Mouse (Mus musculus): ENCODE measurements around the gene Zfand4. TPM values are rescaled to one million over a fixed set of nuclear protein-coding genes. Genes with fewer than 3 reads are reported as not detected.

Zfand4 gene
- polyA plus RNA-seq (2017; shearing (Covaris generic)): 1 to 10 TPM; 1.8 to 3.1 TPM

GRCm38 (mm10) chr6:116264018-116264651, at the start of gene Zfand4:
TSS of gene Zfand4 (plus strand) at chr6:116264222.

GRCm38 (mm10) chr6:116337835-116338501, 73.9 kb downstream of the Zfand4 start, which contains the start of gene March8:
TSS of gene March8 (plus strand) at chr6:116338024.

Other genes starting within 250 kb of the Zfand4 start
- 10 to 100 TPM; 12.5 to 15.4 TPM for gene Tmcc1, start 70.7 kb upstream of the Zfand4 start, polyA plus RNA-seq (2017; shearing (Covaris generic))
- 10 to 100 TPM; 54.3 to 58.2 TPM for gene Washc2, start 56.2 kb upstream of the Zfand4 start, polyA plus RNA-seq (2017; shearing (Covaris generic))
- gene March8, start 73.8 kb downstream of the Zfand4 start, polyA plus RNA-seq (2017; shearing (Covaris generic)): 1 to 10 TPM; 1.5 to 4.4 TPM
- gene Alox5, start 197.0 kb downstream of the Zfand4 start, polyA plus RNA-seq (2017; shearing (Covaris generic)): under 1 TPM in 1 of 2 experiments, not detected in 1; 0.15 TPM
- gene Olfr211, start 224.9 kb downstream of the Zfand4 start, polyA plus RNA-seq (2017; shearing (Covaris generic)): not detected
- gene Olfr212, start 242.3 kb downstream of the Zfand4 start, polyA plus RNA-seq (2017; shearing (Covaris generic)): under 1 TPM in 1 of 2 experiments, not detected in 1; 0.12 TPM